Mouse (Mus musculus) lung, adult 18-20 months (tissue): ENCODE measurements around the gene Eif4ebp2.

ENCODE experiments used
- DNase-seq, 2 experiments: peaks; one replicate each; pipeline ENCODE4 v3.0.0; 2022; ENCODE audit warnings: mixed read lengths in 2 of 2

Gene Eif4ebp2

GRCm38 (mm10) chr10:61418131-61418900 is 34.1 kb downstream of the Eif4ebp2 start:
- no peak for DNase-seq

- DNase-seq, result no peak
These were observed 34.8 kb downstream of the Eif4ebp2 start, which contains the start of gene Nodal for GRCm38 (mm10) chr10:61417672-61418071. TSS of gene Nodal (plus strand) at chr10:61417972.

- no peak for DNase-seq
These were observed 35.4 kb downstream of the Eif4ebp2 start for GRCm38 (mm10) chr10:61417046-61417445.

- DNase-seq, result no peak
These were observed 35.9 kb downstream of the Eif4ebp2 start for GRCm38 (mm10) chr10:61416561-61416960.

GRCm38 (mm10) chr10:61415890-61416289 is 36.6 kb downstream of the Eif4ebp2 start:
- DNase-seq, result no peak

GRCm38 (mm10) chr10:61415240-61415639 is 37.2 kb downstream of the Eif4ebp2 start:
- no peak for DNase-seq

- no peak for DNase-seq
These were observed 39.4 kb downstream of the Eif4ebp2 start for GRCm38 (mm10) chr10:61412910-61413625.

- DNase-seq, result no peak
These were observed 42.3 kb downstream of the Eif4ebp2 start for GRCm38 (mm10) chr10:61410193-61410592.

- DNase-seq, result no peak
These were observed 42.7 kb downstream of the Eif4ebp2 start for GRCm38 (mm10) chr10:61409776-61410175.

- no peak for DNase-seq
These were observed 46.5 kb downstream of the Eif4ebp2 start for GRCm38 (mm10) chr10:61405958-61406357.

GRCm38 (mm10) chr10:61402911-61403310 is 49.5 kb downstream of the Eif4ebp2 start:
- peak in 1 of 2 experiments; percentile 22 for DNase-seq

- DNase-seq, result no peak
These were observed 50.0 kb downstream of the Eif4ebp2 start for GRCm38 (mm10) chr10:61402480-61402879.

- no peak for DNase-seq
These were observed 52.1 kb downstream of the Eif4ebp2 start for GRCm38 (mm10) chr10:61400407-61400806.

- DNase-seq, result peak; percentile 60 to 72
These were observed 53.2 kb downstream of the Eif4ebp2 start for GRCm38 (mm10) chr10:61399156-61399734.

- DNase-seq, result no peak
These were observed 54.3 kb downstream of the Eif4ebp2 start for GRCm38 (mm10) chr10:61398125-61398524.

GRCm38 (mm10) chr10:61394476-61395136 is 57.9 kb downstream of the Eif4ebp2 start:
- no peak for DNase-seq

- DNase-seq, result no peak
These were observed 59.9 kb downstream of the Eif4ebp2 start for GRCm38 (mm10) chr10:61392584-61392983.

GRCm38 (mm10) chr10:61390148-61390547 is 62.3 kb downstream of the Eif4ebp2 start:
- peak in 1 of 2 experiments; percentile 48 for DNase-seq

GRCm38 (mm10) chr10:61389020-61389419 is 63.4 kb downstream of the Eif4ebp2 start:
- no peak for DNase-seq

- DNase-seq, result peak; percentile 46 to 63
These were observed 66.2 kb downstream of the Eif4ebp2 start for GRCm38 (mm10) chr10:61386284-61386683.

GRCm38 (mm10) chr10:61385174-61385573 is 67.3 kb downstream of the Eif4ebp2 start:
- DNase-seq, result no peak

- DNase-seq, result no peak
These were observed 68.8 kb downstream of the Eif4ebp2 start for GRCm38 (mm10) chr10:61383715-61384047.
